Mouse (Mus musculus) midbrain, embryonic 13.5 days (tissue): ENCODE data around the gene Gm13420. TPM values are rescaled to one million over a fixed set of nuclear protein-coding genes. Genes with fewer than 3 reads are reported as not detected.
"Not testable (repeated sequence)": the region's sequence is repeated elsewhere in the genome, so short reads cannot be mapped to it uniquely, and the experiment has no call there.

Experiments used
- ATAC-seq: fragments of 200-750 bp; cut with Nextera tagmentation; 2 replicates; pipeline ENCODE4 v1.8.0; 2017; ENCODE audit warnings: mild to moderate bottlenecking, moderate TSS enrichment, moderate library complexity
- H3K27ac ChIP-seq: fragments of 300-500 bp; sonication (generic); 2 replicates; pipeline ENCODE4 v1.5.1; 2015; ENCODE audit warnings: inconsistent platforms, mild to moderate bottlenecking, moderate library complexity
- H3K27me3 ChIP-seq: fragments of 300-500 bp; sonication (generic); 2 replicates; pipeline ENCODE4 v1.6.1; 2015; ENCODE audit warnings: mild to moderate bottlenecking, inconsistent platforms
- H3K36me3 ChIP-seq: fragments of 300-500 bp; sonication (generic); 2 replicates; pipeline ENCODE4 v1.6.1; 2015; ENCODE audit warnings: mild to moderate bottlenecking, inconsistent platforms
- H3K4me1 ChIP-seq: fragments of 300-500 bp; sonication (generic); replicated peaks from 2 replicates; pipeline ENCODE4 v1.6.1; 2015; ENCODE audit warnings: inconsistent platforms
- H3K4me2 ChIP-seq: fragments of 300-500 bp; sonication (generic); replicated peaks from 2 replicates; pipeline ENCODE4 v1.6.1; 2015; ENCODE audit warnings: moderate library complexity, mild to moderate bottlenecking, inconsistent platforms
- H3K4me3 ChIP-seq: fragments of 300-500 bp; sonication (generic); replicated peaks from 2 replicates; pipeline ENCODE4 v1.5.1; 2015; ENCODE audit warnings: mild to moderate bottlenecking, inconsistent platforms
- H3K9ac ChIP-seq: fragments of 300-500 bp; sonication (generic); replicated peaks from 2 replicates; pipeline ENCODE4 v1.6.1; 2015; ENCODE audit warnings: mild to moderate bottlenecking, inconsistent platforms
- H3K9me3 ChIP-seq: fragments of 300-500 bp; sonication (generic); 2 replicates; pipeline ENCODE4 v1.6.1; 2016; ENCODE audit warnings: mild to moderate bottlenecking, inconsistent platforms
- WGBS: fragments of 180-500 bp; shearing (Covaris S2); methylation state at CpG from one replicate; pipeline ENCODE4 v1.1.7; 2015; 5-methylcytosine and 5-hydroxymethylcytosine counted together
- polyA plus RNA-seq: library from polyadenylated mRNA; unstranded; fragments of >200 nt; fragmentation: Nextera tagmentation; extraction: Ambion mirVana; gene quantifications from 2 replicates; pipeline ENCODE4 v1.2.1, GENCODE M21; 2015

Gene Gm13420
- 0.24 TPM in 1 of 2 replicates, not detected in the other for polyA plus RNA-seq

DNA sequence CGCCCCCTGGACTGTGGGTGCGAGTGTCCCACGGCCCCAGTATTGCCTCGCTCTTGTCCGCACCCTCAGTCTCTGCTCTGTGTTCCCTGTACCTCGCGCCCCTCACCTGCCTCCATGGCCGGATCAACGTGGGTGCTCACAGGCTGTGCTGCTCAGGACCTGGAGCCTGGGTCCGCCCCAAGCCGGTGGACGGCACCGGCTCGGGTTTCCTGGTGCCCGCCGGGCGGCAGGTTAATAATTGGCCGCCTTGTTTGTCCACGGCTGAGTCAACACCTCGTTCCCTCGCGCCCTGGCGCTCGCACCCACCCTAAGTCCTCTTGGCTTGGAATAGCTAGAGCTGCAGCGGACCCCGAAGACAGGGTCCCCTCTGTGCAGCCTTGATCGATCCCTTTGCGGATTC, at the start of gene Gm13420:
Gene Gm13420, minus strand, starts transcription at position 189 of the 400 bp plus-strand sequence.
- Histone ChIP-seq H3K4me3 (peak within 1 kb of the TSS; percentile 24), H3K4me2 (peak within 1 kb of the TSS; percentile 36), H3K9me3 (no peaks in the 10 kb centered on the region), H3K36me3 (no peaks in the 10 kb centered on the region), H3K9ac (peak within 1 kb of the TSS; percentile 28; the same call in 1 of the 2 replicates), H3K27me3 (peaks cover 69% of the 10 kb centered on the region), H3K4me1 (peaks cover 21% of the 10 kb centered on the region), H3K27ac (no peak within 1 kb of the TSS)
- no peak for ATAC-seq
- WGBS = 6% methylated on average over 28 of the region's 28 CpGs

GRCm38 (mm10) chr2:29792772-29793487, 41.4 kb upstream of the Gm13420 start:
- Histone ChIP-seq H3K4me3 (no peak overlapping the region), H3K4me2 (no peak overlapping the region), H3K27ac (no peak overlapping the region), H3K27me3 (no peaks in the 10 kb centered on the region), H3K9ac (no peak overlapping the region), H3K9me3 (no peaks in the 10 kb centered on the region), H3K36me3 (peaks cover 72% of the 10 kb centered on the region), H3K4me1 (peaks cover 11% of the 10 kb centered on the region)
- 100% methylated on average over 2 of the region's 2 CpGs for WGBS
- ATAC-seq = no peak

DNA sequence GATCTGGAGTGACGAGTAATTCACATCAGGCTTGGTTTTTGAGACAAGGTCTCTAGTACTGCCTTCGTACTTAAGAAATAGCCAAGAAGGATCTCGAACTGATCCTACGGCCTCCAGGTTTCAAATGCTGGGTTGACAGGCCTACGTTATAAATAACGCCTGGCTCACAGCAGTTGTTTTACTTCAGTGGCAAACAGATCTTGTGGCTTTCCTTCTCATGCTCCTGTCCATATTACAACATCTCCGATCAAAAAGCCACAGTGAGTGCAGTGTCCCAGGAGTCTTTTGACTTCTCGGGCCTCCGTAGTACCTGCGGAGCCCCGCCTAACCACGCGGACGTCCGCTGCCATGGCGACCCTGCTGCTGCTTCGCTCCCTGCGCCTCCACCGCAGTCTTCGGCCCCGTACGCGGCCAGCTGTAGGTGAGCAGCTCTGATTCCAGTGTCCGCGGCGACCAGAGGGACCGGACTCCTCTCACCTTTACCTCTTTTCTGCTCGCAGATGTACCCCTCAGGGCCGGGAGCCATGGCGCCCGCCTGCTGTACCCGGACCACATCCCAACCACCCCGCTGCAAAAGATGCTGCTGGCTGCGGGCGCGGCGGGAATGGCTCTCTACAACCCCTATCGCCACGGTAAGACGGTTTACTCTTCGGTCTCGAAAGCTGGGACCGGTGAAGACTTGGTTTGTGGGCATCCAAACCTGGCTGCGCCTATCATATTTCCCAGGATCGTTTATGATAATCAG, 36.6 kb upstream of the Gm13420 start, which contains the start of gene Trub2:
Gene Trub2, minus strand, starts transcription at position 566 of the 745 bp plus-strand sequence.
- peaks cover 60% of the 10 kb centered on the region for H3K36me3 ChIP-seq
- no peaks in the 10 kb centered on the region for H3K9me3 ChIP-seq

GRCm38 (mm10) chr2:29787104-29787917, 35.8 kb upstream of the Gm13420 start, which contains the start of gene Coq4:
Coq4 (plus strand) TSS chr2:29787493.
- H3K9me3 ChIP-seq = no peaks in the 10 kb centered on the region
- peak; percentile 88 for ATAC-seq
- H3K27me3 ChIP-seq = no peaks in the 10 kb centered on the region
- H3K4me1 ChIP-seq = peaks cover 21% of the 10 kb centered on the region
- peaks cover 60% of the 10 kb centered on the region for H3K36me3 ChIP-seq
- peak within 1 kb of the TSS; percentile 74 for H3K4me2 ChIP-seq
- H3K4me3 ChIP-seq = peak within 1 kb of the TSS; percentile 82
- H3K9ac ChIP-seq = peak within 1 kb of the TSS; percentile 85
- H3K27ac ChIP-seq = peak within 1 kb of the TSS; percentile 78
- WGBS = under 1% methylated on average over 31 of the region's 31 CpGs

More for the DNA sequence above, 36.6 kb upstream of the Gm13420 start, which contains the start of gene Trub2:
- peak within 1 kb of the TSS; percentile 82 for H3K4me3 ChIP-seq
- peak within 1 kb of the TSS; percentile 78 for H3K27ac ChIP-seq
- WGBS = 1% methylated on average over 45 of the region's 45 CpGs
- H3K27me3 ChIP-seq = no peaks in the 10 kb centered on the region
- H3K9ac ChIP-seq = peak within 1 kb of the TSS; percentile 85
- ATAC-seq = peak; percentile 92
- H3K4me2 ChIP-seq = peak within 1 kb of the TSS; percentile 74
- H3K4me1 ChIP-seq = peaks cover 21% of the 10 kb centered on the region

GRCm38 (mm10) chr2:29784290-29784689, 32.8 kb upstream of the Gm13420 start:
- H3K27me3 ChIP-seq = no peaks in the 10 kb centered on the region
- H3K4me2 ChIP-seq = no peak overlapping the region
- H3K4me3 ChIP-seq = no peak overlapping the region
- H3K9ac ChIP-seq = no peak overlapping the region
- WGBS = 79% methylated on average over 4 of the region's 4 CpGs
- H3K36me3 ChIP-seq = peaks cover 65% of the 10 kb centered on the region
- H3K9me3 ChIP-seq = no peaks in the 10 kb centered on the region
- peaks cover 20% of the 10 kb centered on the region for H3K4me1 ChIP-seq
- H3K27ac ChIP-seq = no peak overlapping the region
- ATAC-seq = no peak

DNA sequence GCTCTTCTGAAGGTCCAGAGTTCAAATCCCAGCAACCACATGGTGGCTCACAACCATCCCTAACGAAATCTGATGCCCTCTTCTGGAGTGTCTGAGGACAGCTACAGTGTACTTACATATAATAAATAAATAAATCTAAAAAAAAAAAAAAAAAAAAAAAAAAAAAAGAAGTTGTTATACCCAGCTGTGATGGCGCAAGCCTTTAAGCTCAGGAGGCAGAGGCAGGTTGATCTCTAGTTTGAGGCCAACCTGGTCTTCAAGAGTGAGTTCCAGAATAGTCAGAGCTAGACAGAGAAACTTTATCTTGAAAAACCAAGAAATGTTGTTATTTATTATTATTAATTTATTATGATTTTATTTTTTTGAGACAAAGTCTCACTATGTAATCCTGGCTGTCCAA, 29.8 kb upstream of the Gm13420 start:
- ATAC-seq = not testable (repeated sequence)

GRCm38 (mm10) chr2:29773323-29773722, 21.8 kb upstream of the Gm13420 start:
- Histone ChIP-seq H3K36me3 (peaks cover 47% of the 10 kb centered on the region), H3K4me1 (no peaks in the 10 kb centered on the region), H3K27me3 (no peaks in the 10 kb centered on the region), H3K9me3 (no peaks in the 10 kb centered on the region), H3K9ac (no peak overlapping the region), H3K4me3 (no peak overlapping the region), H3K27ac (no peak overlapping the region), H3K4me2 (no peak overlapping the region)
- 97% methylated on average over 4 of the region's 4 CpGs for WGBS
- no peak for ATAC-seq

More for the DNA sequence above, 29.8 kb upstream of the Gm13420 start:
- not testable (repeated sequence) for H3K4me2 ChIP-seq, H3K4me3 ChIP-seq, H3K9ac ChIP-seq, H3K27me3 ChIP-seq, H3K4me1 ChIP-seq, H3K9me3 ChIP-seq, H3K27ac ChIP-seq
- 97% methylated on average over 2 of the region's 2 CpGs for WGBS
- peaks cover 94% of the 10 kb centered on the region for H3K36me3 ChIP-seq

GRCm38 (mm10) chr2:29771611-29772461, 20.4 kb upstream of the Gm13420 start:
- H3K4me1 ChIP-seq = no peaks in the 10 kb centered on the region
- no peak for ATAC-seq
- H3K36me3 ChIP-seq = peaks cover 32% of the 10 kb centered on the region
- H3K27me3 ChIP-seq = no peaks in the 10 kb centered on the region
- H3K4me2 ChIP-seq = no peak overlapping the region
- H3K9me3 ChIP-seq = no peaks in the 10 kb centered on the region
- 90% methylated on average over 8 of the region's 8 CpGs for WGBS
- no peak overlapping the region for H3K9ac ChIP-seq
- no peak overlapping the region for H3K4me3 ChIP-seq
- no peak overlapping the region for H3K27ac ChIP-seq

DNA sequence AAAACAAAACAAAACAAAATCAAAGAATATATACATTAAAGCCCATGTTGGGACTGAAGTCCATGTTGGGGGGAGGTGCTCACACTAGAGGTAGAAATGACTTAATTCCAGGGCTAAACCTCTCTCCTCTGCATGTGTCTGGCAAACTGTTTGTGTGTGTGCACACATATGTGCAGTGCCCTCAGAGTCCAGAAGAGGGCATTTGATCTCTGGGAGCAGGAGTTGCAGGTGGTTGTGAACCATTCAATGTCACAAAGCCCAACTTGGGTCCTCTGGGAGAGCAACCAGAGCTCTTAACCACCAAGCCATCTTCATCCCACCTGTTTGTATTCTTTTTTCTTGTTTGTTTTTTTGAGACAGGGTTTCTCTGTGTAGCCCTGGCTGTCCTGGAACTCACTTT, 18.7 kb upstream of the Gm13420 start:
- H3K27me3 ChIP-seq = no peaks in the 10 kb centered on the region; the same call in 1 of the 2 replicates
- no peak overlapping the region for H3K9ac ChIP-seq
- H3K36me3 ChIP-seq = peaks cover 19% of the 10 kb centered on the region
- H3K4me3 ChIP-seq = no peak overlapping the region
- no peak for ATAC-seq
- no peak overlapping the region for H3K4me2 ChIP-seq
- H3K27ac ChIP-seq = no peak overlapping the region
- H3K4me1 ChIP-seq = no peaks in the 10 kb centered on the region
- H3K9me3 ChIP-seq = no peaks in the 10 kb centered on the region

DNA sequence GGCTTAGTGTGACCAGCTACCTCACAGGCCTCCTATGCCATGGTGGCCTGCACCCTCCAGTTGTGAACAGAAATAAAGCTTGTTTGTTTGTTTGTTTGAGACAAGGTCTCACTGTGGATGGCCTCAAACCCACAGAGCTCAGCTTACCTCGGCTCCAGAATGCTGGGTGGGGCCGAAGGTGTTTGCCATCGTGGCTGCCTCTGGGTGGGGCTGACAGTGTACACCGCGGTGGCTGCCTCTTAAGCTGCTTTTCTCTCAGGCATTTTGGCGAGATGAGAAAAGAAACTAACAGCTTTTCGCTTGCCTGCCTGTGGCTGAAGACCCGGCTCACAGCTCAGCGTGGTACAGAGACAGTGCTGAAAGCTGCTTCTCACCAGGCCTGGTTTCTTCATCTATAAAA, 17.4 kb upstream of the Gm13420 start:
- ATAC-seq = no peak
- H3K9me3 ChIP-seq = no peaks in the 10 kb centered on the region
- 70% methylated on average over 9 of the region's 9 CpGs for WGBS
- no peak overlapping the region for H3K27ac ChIP-seq
- H3K4me3 ChIP-seq = no peak overlapping the region
- no peaks in the 10 kb centered on the region; the same call in 1 of the 2 replicates for H3K27me3 ChIP-seq
- no peak overlapping the region for H3K4me2 ChIP-seq
- peaks cover 14% of the 10 kb centered on the region for H3K36me3 ChIP-seq
- no peaks in the 10 kb centered on the region for H3K4me1 ChIP-seq
- 0 out of 2 replicates have a peak overlapping the region, but pooled peaks have one; percentile 19 for H3K9ac ChIP-seq
